Mouse (Mus musculus): ENCODE results near the gene Nrarp. TPM values are rescaled to one million over a fixed set of nuclear protein-coding genes. Genes with fewer than 3 reads are reported as not detected.

The Nrarp gene
- total and polyA plus RNA-seq, 3 experiments = 0.20 to 3.1 (median 0.35) TPM

- H3K9ac ChIP-seq (ENCODE audit: insufficient read depth, low read depth) = peak overlapping the region; percentile 20; the same call in 1 of the 2 replicates
- dilution Hi-C loops (cut with MboI; ENCODE audit: extremely low pct_ligation_motif_present, extremely low pct_unique_long_range_greater_than_20kb, low sequenced_read_pairs) = no loop called here
- no peak overlapping the region for H3K27ac ChIP-seq (ENCODE audit: insufficient read depth, low read depth)
- no peak overlapping the region for H3K4me3 ChIP-seq (replicated peaks in 1 of 3; ENCODE audit: low read depth in 2 of 3, low read length in 2 of 3, poor library complexity in 1 of 3)
- H3K4me1 ChIP-seq (ENCODE audit: control insufficient read depth in 1 of 2, insufficient read depth in 2 of 2) = peaks cover 20 to 43% of the 10 kb centered on the region in 2 experiments
- 0 out of 2 replicates have a peak overlapping the region, but pooled peaks have one; percentile 27 for H3K4me2 ChIP-seq (ENCODE audit: insufficient read depth, low read depth, poor library complexity, severe bottlenecking)
- no peak for DNase-seq (ENCODE audit: extremely low read depth)
- TF ChIP-seq USF1 (IDR thresholded peaks at IDR 0.05; ENCODE audit: low read depth, low read length) (no peak), TCF12 (IDR thresholded peaks at IDR 0.05; ENCODE audit: low read depth, low read length) (no peak), RCOR1 (conservative IDR thresholded peaks at IDR 0.05; ENCODE audit: low read depth, low read length) (no peak), MAZ (IDR thresholded peaks at IDR 0.05; ENCODE audit: low read depth, low read length) (no peak), ZNF384 (IDR thresholded peaks at IDR 0.05; ENCODE audit: low read depth, low read length) (no peak), MXI1 (IDR thresholded peaks at IDR 0.05; ENCODE audit: low read depth, low read length) (no peak), MAX (IDR thresholded peaks at IDR 0.05; ENCODE audit: low read length) (no peak), SMC3 (IDR thresholded peaks at IDR 0.05; ENCODE audit: low read depth, low read length) (no peak), MEF2A (IDR thresholded peaks at IDR 0.05; ENCODE audit: borderline replicate concordance, low read depth, low read length) (no peak), SIN3A (IDR thresholded peaks at IDR 0.05; ENCODE audit: low read length) (no peak), USF2 (conservative IDR thresholded peaks at IDR 0.05; ENCODE audit: low read depth, low read length) (no peak), ZC3H11A (IDR thresholded peaks at IDR 0.05; ENCODE audit: low read depth, low read length) (no peak), POLR2AphosphoS2 (IDR thresholded peaks at IDR 0.05; ENCODE audit: low read depth, low read length) (no peak), MAFK (IDR thresholded peaks at IDR 0.05; ENCODE audit: insufficient replicate concordance, low read length) (no peak)
- in situ Hi-C loops (cut with MboI; ENCODE audit: low pct_ligation_motif_present, low pct_unique_long_range_greater_than_20kb, low sequenced_read_pairs) = no loop called here
- H3K9me3 ChIP-seq (replicated peaks; ENCODE audit: low read length) = peaks cover 11% of the 10 kb centered on the region
- H3K79me2 ChIP-seq (replicated peaks; ENCODE audit: control insufficient read depth, extremely low read depth, insufficient read depth, poor library complexity, severe bottlenecking) = no peaks in the 10 kb centered on the region
- no peaks in the 10 kb centered on the region for H3K36me3 ChIP-seq (replicated peaks in 1 of 2; ENCODE audit: control insufficient read depth in 1 of 2, insufficient read depth in 1 of 2, low read length in 1 of 2)
- peaks cover 78% of the 10 kb centered on the region for H3K27me3 ChIP-seq (replicated peaks)
Measured at GRCm38 (mm10) chr2:25182664-25183063, 2.1 kb downstream of the Nrarp start.

GRCm38 (mm10) chr2:25183336-25183735 lies 2.8 kb downstream of the Nrarp start:
- no peak for TF ChIP-seq MAFK (IDR thresholded peaks at IDR 0.05; ENCODE audit: insufficient replicate concordance, low read length)
- no peak for TF ChIP-seq RCOR1 (conservative IDR thresholded peaks at IDR 0.05; ENCODE audit: low read depth, low read length)
- TF ChIP-seq NELFE (IDR thresholded peaks at IDR 0.05; ENCODE audit: low read depth, low read length) = no peak
- no peak for TF ChIP-seq TCF12 (IDR thresholded peaks at IDR 0.05; ENCODE audit: low read depth, low read length)
- no peak for TF ChIP-seq JUND (conservative IDR thresholded peaks at IDR 0.05; ENCODE audit: low read depth, low read length)
- no peak for TF ChIP-seq MAX (IDR thresholded peaks at IDR 0.05; ENCODE audit: low read length)
- no peak for TF ChIP-seq NRF1 (IDR thresholded peaks at IDR 0.05; ENCODE audit: low read depth, low read length)
- no peak for TF ChIP-seq ZKSCAN1 (IDR thresholded peaks at IDR 0.05; ENCODE audit: borderline replicate concordance, low read depth, low read length)
- TF ChIP-seq ZNF384 (IDR thresholded peaks at IDR 0.05; ENCODE audit: low read depth, low read length) = no peak
- TF ChIP-seq ELF1 (IDR thresholded peaks at IDR 0.05; ENCODE audit: low read depth, low read length) = no peak
- no peak for TF ChIP-seq ZMIZ1 (IDR thresholded peaks at IDR 0.05; ENCODE audit: low read depth, low read length)
- TF ChIP-seq MAZ (IDR thresholded peaks at IDR 0.05; ENCODE audit: low read depth, low read length) = no peak
- TF ChIP-seq TBP (conservative IDR thresholded peaks at IDR 0.05; ENCODE audit: low read depth, low read length) = no peak
- TF ChIP-seq IRF4 (IDR thresholded peaks at IDR 0.05; ENCODE audit: low read depth, low read length) = no peak
- no peak for TF ChIP-seq POLR2A (IDR thresholded peaks at IDR 0.05; ENCODE audit: low read depth, low read length)
- no peak for TF ChIP-seq USF1 (IDR thresholded peaks at IDR 0.05; ENCODE audit: low read depth, low read length)
- TF ChIP-seq SMC3 (IDR thresholded peaks at IDR 0.05; ENCODE audit: low read depth, low read length) = no peak
- Histone ChIP-seq H3K27ac (ENCODE audit: insufficient read depth, low read depth) (no peak overlapping the region), H3K4me2 (ENCODE audit: insufficient read depth, low read depth, poor library complexity, severe bottlenecking) (no peak overlapping the region), H3K4me3 (replicated peaks in 1 of 3; ENCODE audit: low read depth in 2 of 3, low read length in 2 of 3, poor library complexity in 1 of 3) (no peak overlapping the region), H3K27me3 (replicated peaks) (peaks cover 72% of the 10 kb centered on the region), H3K4me1 (ENCODE audit: control insufficient read depth in 1 of 2, insufficient read depth in 2 of 2) (peaks cover 20 to 43% of the 10 kb centered on the region in 2 experiments), H3K9ac (ENCODE audit: insufficient read depth, low read depth) (no peak overlapping the region), H3K36me3 (replicated peaks in 1 of 2; ENCODE audit: control insufficient read depth in 1 of 2, insufficient read depth in 1 of 2, low read length in 1 of 2) (no peaks in the 10 kb centered on the region), H3K9me3 (replicated peaks; ENCODE audit: low read length) (peaks cover 11% of the 10 kb centered on the region), H3K79me2 (replicated peaks; ENCODE audit: control insufficient read depth, extremely low read depth, insufficient read depth, poor library complexity, severe bottlenecking) (no peaks in the 10 kb centered on the region)
- in situ Hi-C loops (cut with MboI; ENCODE audit: low pct_ligation_motif_present, low pct_unique_long_range_greater_than_20kb, low sequenced_read_pairs) = no loop called here
- dilution Hi-C loops (cut with MboI; ENCODE audit: extremely low pct_ligation_motif_present, extremely low pct_unique_long_range_greater_than_20kb, low sequenced_read_pairs) = no loop called here
- peak; percentile 32 for DNase-seq (ENCODE audit: extremely low read depth)

Data from CH12.LX (cell line).